Mouse (Mus musculus) kidney, adult 9 months (tissue): ENCODE measurements around the gene Rapgef6.

Experiments used
- DNase-seq: peaks from one replicate; pipeline ENCODE4 v3.0.0; 2022

Gene Rapgef6

GRCm38 (mm10) chr11:54522529-54523430, at the start of gene Rapgef6:
Rapgef6 (plus strand) TSS chr11:54522847.
- DNase-seq = peak; percentile 99

GRCm38 (mm10) chr11:54478414-54478813, 44.2 kb upstream of the Rapgef6 start:
- peak; percentile 14 for DNase-seq

GRCm38 (mm10) chr11:54486041-54486440, 36.6 kb upstream of the Rapgef6 start:
- no peak for DNase-seq

GRCm38 (mm10) chr11:54491946-54492558, 30.6 kb upstream of the Rapgef6 start:
- DNase-seq = no peak

- peak; percentile 8 for DNase-seq
Measured at GRCm38 (mm10) chr11:54492559-54492958, 30.1 kb upstream of the Rapgef6 start.

GRCm38 (mm10) chr11:54499838-54500237, 22.8 kb upstream of the Rapgef6 start:
- DNase-seq = no peak

GRCm38 (mm10) chr11:54502546-54503245, 20.0 kb upstream of the Rapgef6 start:
- DNase-seq = peak; percentile 34

GRCm38 (mm10) chr11:54513584-54513983, 9.1 kb upstream of the Rapgef6 start:
- no peak for DNase-seq

- peak; percentile 34 for DNase-seq
Measured at GRCm38 (mm10) chr11:54521927-54522528, 619 bp upstream of the Rapgef6 start.

GRCm38 (mm10) chr11:54523431-54524001, 869 bp downstream of the Rapgef6 start:
- no peak for DNase-seq

GRCm38 (mm10) chr11:54528002-54528401, 5.4 kb downstream of the Rapgef6 start:
- no peak for DNase-seq

- DNase-seq = peak; percentile 55
Measured at GRCm38 (mm10) chr11:54530391-54530790, 7.7 kb downstream of the Rapgef6 start.

GRCm38 (mm10) chr11:54530916-54531315, 8.3 kb downstream of the Rapgef6 start:
- no peak for DNase-seq

GRCm38 (mm10) chr11:54533834-54534233, 11.2 kb downstream of the Rapgef6 start:
- DNase-seq = no peak

- peak; percentile 81 for DNase-seq
Measured at GRCm38 (mm10) chr11:54534871-54535270, 12.2 kb downstream of the Rapgef6 start.

- no peak for DNase-seq
Measured at GRCm38 (mm10) chr11:54539031-54539430, 16.4 kb downstream of the Rapgef6 start.

GRCm38 (mm10) chr11:54539486-54539885, 16.8 kb downstream of the Rapgef6 start:
- DNase-seq = no peak

- no peak for DNase-seq
Measured at GRCm38 (mm10) chr11:54540328-54540727, 17.7 kb downstream of the Rapgef6 start.

- DNase-seq = no peak
Measured at GRCm38 (mm10) chr11:54542414-54542813, 19.8 kb downstream of the Rapgef6 start.

GRCm38 (mm10) chr11:54554970-54555369, 32.3 kb downstream of the Rapgef6 start:
- DNase-seq = no peak

GRCm38 (mm10) chr11:54562761-54563160, 40.1 kb downstream of the Rapgef6 start:
- peak; percentile 18 for DNase-seq

- DNase-seq = no peak
Measured at GRCm38 (mm10) chr11:54567959-54568358, 45.3 kb downstream of the Rapgef6 start.

- no peak for DNase-seq
Measured at GRCm38 (mm10) chr11:54574741-54575140, 52.1 kb downstream of the Rapgef6 start.
